In genomic region chr5:115120978-115121377, GRCm38 (mm10) we compare ENCODE assay signal across 15 mouse cellular contexts. TPM values are rescaled to one million over a fixed set of nuclear protein-coding genes. Genes with fewer than 3 reads are reported as not detected.
DNase-seq lines count a peak whose midpoint lies in the region; TF ChIP-seq lines count a peak whose summit lies in the region.
"Had no signal": no experiment of that assay in that cellular context is flagged by ENCODE, and none has a peak within 500 bp of the region (broad histone marks: within the 10 kb centered on the region; RNA-seq: fewer than 3 reads in every experiment).

No protein-coding gene starts in this region.

- peak; percentile 70 for DNase-seq in cerebellum, adult 11-12 months
- no peak for DNase-seq in cerebellum, postnatal 4 days (ENCODE audit: low spot score in 2 of 2)
- DNase-seq in left cerebral cortex, postnatal 4 days = peak; percentile 43
- DNase-seq in left cerebral cortex, adult 9 months (ENCODE audit: low spot score in 2 of 2) = no peak
- DNase-seq in brain, embryonic 14.5 days (ENCODE audit: low read depth) = peak; percentile 65
- DNase-seq in cerebellum, postnatal 25 days = peak; percentile 62 to 76
- no peak for DNase-seq in spleen, adult 18-20 months
- no peak for DNase-seq in kidney, adult 11 months
- DNase-seq: liver, embryonic 13.5 days; thymus, postnatal 25 days had no signal

- intact Hi-C loops in left cerebral cortex, postnatal 4 days (cut with DNase I) = loop anchor here (10.0 kb wide), 1 partner anchor 114 kb away; the partner anchor contains the start of gene Pop5

- no peak for TF ChIP-seq CTCF in brain, embryonic 14.5 days (IDR thresholded peaks at IDR 0.05; ENCODE audit: borderline replicate concordance, extremely low read depth, insufficient read depth, insufficient read length)

- TF ChIP-seq POLR2A in brain, embryonic 14.5 days (IDR thresholded peaks at IDR 0.05; ENCODE audit: borderline replicate concordance, extremely low read depth, insufficient read depth, insufficient read length, poor library complexity, severe bottlenecking) = no peak

RNA-seq across cellular contexts. Expression of gene Acads, which starts 1.8 kb away (rescaled TPM):
- total RNA-seq in left cerebral cortex, postnatal 4 days (2021) = 1 to 10 TPM; 9.1 to 9.4 TPM
- 25.1 and 27.0 TPM in 2 replicates for polyA plus RNA-seq in brain, embryonic 14.5 days (2012; rRNA removed)

RNA-seq across cellular contexts. Expression of gene Unc119b, which starts 13.8 kb away (rescaled TPM):
- 10 to 100 TPM; 22.4 to 25.6 TPM for total RNA-seq in left cerebral cortex, postnatal 4 days (2021)
- polyA plus RNA-seq in brain, embryonic 14.5 days (2012; rRNA removed) = 49.7 and 55.0 TPM in 2 replicates

RNA-seq across cellular contexts. Expression of gene Gm10401, which starts 22.9 kb away (rescaled TPM):
- total RNA-seq in left cerebral cortex, postnatal 4 days (2021) = not detected
- polyA plus RNA-seq in brain, embryonic 14.5 days (2012; rRNA removed) = not detected in 2 replicates
- total RNA-seq: adrenal gland, adult 18-20 months; layer of hippocampus, adult 8-10 months; left cerebral cortex, adult 18-20 months; megakaryocyte, adult 5-6 weeks had no signal
- polyA plus RNA-seq: testis, adult 2 months had no signal

RNA-seq across cellular contexts. Expression of gene Mlec, which starts 37.0 kb away (rescaled TPM):
- 10 to 100 TPM; 59.5 to 79.4 TPM for total RNA-seq in left cerebral cortex, postnatal 4 days (2021)
- polyA plus RNA-seq in brain, embryonic 14.5 days (2012; rRNA removed) = 63.6 and 80.4 TPM in 2 replicates

Comparison
In these comparisons a context has a peak if more than half of its experiments do, and no peak if none do; other contexts are left out.
1. DNase-seq: peak in cerebellum, adult 11-12 months (single experiment), left cerebral cortex, postnatal 4 days (single experiment), brain, embryonic 14.5 days (single experiment) and cerebellum, postnatal 25 days (2 of 2); none in cerebellum, postnatal 4 days (0 of 2), left cerebral cortex, adult 9 months (0 of 2), spleen, adult 18-20 months (0 of 2) and kidney, adult 11 months (single experiment).